Mouse (Mus musculus) thymus, postnatal 10 days (tissue): ENCODE measurements at regions not wholly inside any gene's neighbourhood (a gene's known extent, or its start where the extent isn't known, plus 50 kb on each side); places are given as distances from the start of the nearest gene placed in this dataset.

Source experiments
- DNase-seq, 2 experiments: peaks; one replicate each; pipeline ENCODE4 v3.0.0; 2021; ENCODE audit warnings: low spot score in 2 of 2

- no peak for DNase-seq
Measured at GRCm38 (mm10) chr16:7647275-7647926, 777.5 kb downstream of the Tmem114 start.

- no peak for DNase-seq
Measured at GRCm38 (mm10) chr16:7644363-7644762, 780.6 kb downstream of the Tmem114 start.

GRCm38 (mm10) chr16:7638955-7639755, 785.8 kb downstream of the Tmem114 start:
- no peak for DNase-seq

- no peak for DNase-seq
Measured at GRCm38 (mm10) chr16:7637993-7638392, 786.9 kb downstream of the Tmem114 start.

GRCm38 (mm10) chr16:7637121-7637700, 787.7 kb downstream of the Tmem114 start:
- no peak for DNase-seq

- DNase-seq = no peak
Measured at GRCm38 (mm10) chr16:7636326-7636725, 788.6 kb downstream of the Tmem114 start.

GRCm38 (mm10) chr16:7632474-7632873, 792.5 kb downstream of the Tmem114 start:
- DNase-seq = no peak

- no peak for DNase-seq
Measured at GRCm38 (mm10) chr16:7628351-7628750, 796.6 kb downstream of the Tmem114 start.

GRCm38 (mm10) chr16:7606602-7607001, 818.3 kb downstream of the Tmem114 start:
- no peak for DNase-seq

- no peak for DNase-seq
Measured at GRCm38 (mm10) chr16:7602428-7602827, 822.5 kb downstream of the Tmem114 start.

GRCm38 (mm10) chr16:7574879-7575278, 850.1 kb downstream of the Tmem114 start:
- no peak for DNase-seq

GRCm38 (mm10) chr16:7560841-7561240, 864.1 kb downstream of the Tmem114 start:
- no peak for DNase-seq

- no peak for DNase-seq
Measured at GRCm38 (mm10) chr16:7559177-7559576, 865.8 kb downstream of the Tmem114 start.

- DNase-seq = no peak
Measured at GRCm38 (mm10) chr16:7558637-7559036, 866.3 kb downstream of the Tmem114 start.

- DNase-seq = no peak
Measured at GRCm38 (mm10) chr16:7555911-7556310, 869.0 kb downstream of the Tmem114 start.

GRCm38 (mm10) chr16:7549568-7549967, 875.4 kb downstream of the Tmem114 start:
- DNase-seq = no peak

GRCm38 (mm10) chr16:7544067-7544466, 880.9 kb downstream of the Tmem114 start:
- no peak for DNase-seq

- DNase-seq = no peak
Measured at GRCm38 (mm10) chr16:7529811-7530210, 895.1 kb downstream of the Tmem114 start.

- no peak for DNase-seq
Measured at GRCm38 (mm10) chr16:7528963-7529362, 896.0 kb downstream of the Tmem114 start.

- DNase-seq = no peak
Measured at GRCm38 (mm10) chr16:7527923-7528776, 896.8 kb downstream of the Tmem114 start.

- DNase-seq = no peak
Measured at GRCm38 (mm10) chr16:7518711-7519110, 906.2 kb downstream of the Tmem114 start.
